Mouse (Mus musculus) layer of hippocampus, postnatal 36 days (tissue): ENCODE measurements around the gene Nat8f5. TPM values are rescaled to one million over a fixed set of nuclear protein-coding genes. Genes with fewer than 3 reads are reported as not detected.
"Not testable (repeated sequence)": the region's sequence is repeated elsewhere in the genome, so short reads cannot be mapped to it uniquely, and the experiment has no call there.

Experiments used
- DNase-seq, 2 experiments: peaks; one replicate each; pipeline ENCODE4 v3.0.0; 2022
- microRNA-seq, 2 experiments: library from miRNA; unstranded; fragments of <30 nt; microRNA quantifications; one replicate each; pipeline ENCODE4 v1.2.0; 2021
- total RNA-seq, 2 experiments: library from RNA; stranded (reverse); gene quantifications; 2 replicates each; pipeline ENCODE4 v1.2.3; 2021

Gene Nat8f5
- total RNA-seq, 2 experiments from 2014 or later: 7.5 to 7.6 TPM

DNA sequence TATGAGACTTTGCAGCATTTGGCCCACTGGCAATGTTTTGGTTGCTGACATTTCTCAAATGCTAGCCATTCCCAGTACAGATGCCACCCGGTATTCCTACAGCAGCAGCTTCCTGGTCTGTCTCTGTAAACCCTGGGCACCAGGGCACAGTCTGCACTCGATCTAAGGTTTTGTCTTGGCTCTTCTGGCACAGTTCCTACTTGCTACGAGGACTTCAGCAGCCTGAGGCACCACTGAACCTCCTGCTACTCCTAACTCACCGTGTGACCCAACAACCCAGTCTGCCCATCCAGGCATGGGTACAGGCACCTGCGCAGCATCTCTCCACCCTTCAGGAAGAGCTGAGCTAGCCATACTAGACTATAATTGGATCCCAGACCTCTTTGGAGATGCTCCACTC lies 15.3 kb upstream of the Nat8f5 start:
- DNase-seq: not testable (repeated sequence)

DNA sequence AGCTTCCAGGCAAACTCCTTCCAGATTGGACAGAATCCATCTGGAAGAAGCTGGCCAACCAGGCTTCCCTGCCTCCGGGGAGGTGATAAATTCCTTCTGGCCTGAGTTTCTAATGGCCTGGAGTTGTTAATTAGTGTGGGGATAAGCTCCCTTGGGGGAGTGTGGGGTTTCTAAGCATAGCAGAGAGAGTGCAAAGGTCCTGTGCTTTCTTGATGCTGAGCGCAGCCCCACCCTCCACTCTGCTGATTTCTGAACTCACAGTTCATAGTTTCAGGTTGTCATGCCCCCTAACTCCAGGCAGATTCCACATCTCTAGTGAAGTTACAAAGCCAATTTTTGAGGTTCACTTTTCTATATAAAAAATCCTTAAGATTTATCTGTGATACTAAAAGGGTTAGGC lies 14.3 kb upstream of the Nat8f5 start:
- DNase-seq: not testable (repeated sequence)

DNA sequence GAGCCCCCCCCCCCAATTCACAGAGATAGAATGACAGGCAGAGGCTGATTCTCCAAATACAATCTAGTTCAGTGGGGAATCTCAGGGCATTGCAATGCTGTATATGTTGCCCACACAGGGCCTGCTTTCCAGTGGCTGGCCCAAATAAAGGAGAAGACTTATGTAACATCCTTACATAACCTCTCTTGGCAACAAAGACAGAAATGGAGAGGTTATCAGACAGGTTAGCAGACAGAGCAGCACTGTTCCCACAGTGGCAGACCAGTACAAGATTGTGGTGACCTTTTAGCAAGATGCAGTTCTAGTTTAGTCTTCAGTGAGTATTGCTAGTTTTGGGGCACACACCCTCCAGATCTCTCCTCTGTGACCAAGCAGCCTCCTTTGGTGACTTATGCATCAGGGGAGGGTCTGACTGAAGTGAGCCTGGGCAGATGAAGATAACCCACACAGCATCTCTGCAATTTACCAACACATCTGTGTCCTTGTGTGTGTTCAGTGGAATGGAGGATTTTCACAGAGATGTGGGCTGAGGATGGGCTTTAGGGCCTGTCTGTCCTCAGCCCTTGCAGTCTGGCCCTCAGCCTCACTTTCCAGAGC lies 13.8 kb upstream of the Nat8f5 start:
- DNase-seq: not testable (repeated sequence)

DNA sequence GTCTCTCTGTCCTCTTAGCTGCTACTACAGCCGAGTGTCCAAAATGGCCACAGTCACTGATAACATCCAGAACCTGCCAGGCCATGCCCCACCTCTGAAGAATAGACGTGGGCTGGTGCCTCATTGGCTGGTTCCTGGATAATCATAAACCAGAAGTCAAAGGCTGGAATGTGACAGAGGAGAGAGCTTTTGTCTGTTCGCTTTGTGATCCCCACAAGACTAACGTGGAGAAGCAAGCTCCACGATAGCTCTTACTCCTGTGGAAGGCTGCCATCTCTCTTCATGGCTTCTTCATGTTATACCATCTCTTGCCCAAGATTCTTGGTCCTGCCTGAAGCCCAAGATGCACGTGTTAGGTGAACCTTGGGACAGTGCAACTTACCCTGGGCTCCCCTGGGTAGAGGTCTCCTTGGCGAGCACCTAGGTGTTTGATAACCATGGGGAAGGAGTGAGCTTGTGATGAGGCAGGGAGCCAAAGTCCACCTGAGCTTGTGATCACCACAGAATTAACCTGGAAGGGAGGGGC lies 11.1 kb upstream of the Nat8f5 start, which contains the start of gene Nat8:
TSS of gene Nat8 (minus strand) at position 287 of the 526 bp plus-strand sequence.
- no peak for DNase-seq

DNA sequence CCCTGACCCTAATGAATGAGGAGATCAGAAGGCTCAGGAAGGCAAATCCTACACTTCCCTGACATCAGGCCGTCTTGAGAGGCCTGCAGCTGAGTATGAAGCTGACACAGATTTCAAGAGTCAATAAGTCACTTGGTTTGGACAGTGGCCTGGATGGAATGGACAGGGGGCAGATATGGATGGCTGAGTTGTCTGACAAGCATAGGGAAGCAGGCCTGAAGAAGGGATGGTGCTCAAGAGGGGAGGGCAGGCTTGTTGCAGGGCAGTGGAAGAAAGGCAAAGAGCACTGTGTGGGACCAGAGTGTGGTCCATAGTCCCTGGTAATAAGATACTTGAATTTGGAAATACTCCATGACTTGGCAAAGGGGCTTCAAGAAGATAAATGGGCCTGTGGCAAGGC lies 8.7 kb upstream of the Nat8f5 start:
- DNase-seq: no peak

DNA sequence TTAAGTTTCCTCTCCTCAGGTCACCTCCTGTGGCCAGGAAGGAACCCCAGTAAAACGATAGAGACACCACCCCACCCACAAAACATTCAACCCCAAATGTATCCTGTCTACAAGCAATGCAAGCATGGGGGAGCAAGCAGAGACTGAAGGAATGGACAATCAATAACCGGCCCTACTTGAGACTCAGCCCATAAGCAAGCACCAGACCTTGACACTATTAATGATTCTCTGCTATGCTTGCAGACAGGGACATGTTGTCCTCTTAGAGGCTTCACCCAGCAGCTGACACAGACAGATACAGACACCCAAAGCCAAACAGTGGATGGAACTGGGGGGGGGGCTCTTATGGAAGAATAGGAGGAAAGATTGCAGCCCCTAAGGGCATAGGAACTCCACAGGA lies 5.1 kb upstream of the Nat8f5 start:
- no peak for DNase-seq

DNA sequence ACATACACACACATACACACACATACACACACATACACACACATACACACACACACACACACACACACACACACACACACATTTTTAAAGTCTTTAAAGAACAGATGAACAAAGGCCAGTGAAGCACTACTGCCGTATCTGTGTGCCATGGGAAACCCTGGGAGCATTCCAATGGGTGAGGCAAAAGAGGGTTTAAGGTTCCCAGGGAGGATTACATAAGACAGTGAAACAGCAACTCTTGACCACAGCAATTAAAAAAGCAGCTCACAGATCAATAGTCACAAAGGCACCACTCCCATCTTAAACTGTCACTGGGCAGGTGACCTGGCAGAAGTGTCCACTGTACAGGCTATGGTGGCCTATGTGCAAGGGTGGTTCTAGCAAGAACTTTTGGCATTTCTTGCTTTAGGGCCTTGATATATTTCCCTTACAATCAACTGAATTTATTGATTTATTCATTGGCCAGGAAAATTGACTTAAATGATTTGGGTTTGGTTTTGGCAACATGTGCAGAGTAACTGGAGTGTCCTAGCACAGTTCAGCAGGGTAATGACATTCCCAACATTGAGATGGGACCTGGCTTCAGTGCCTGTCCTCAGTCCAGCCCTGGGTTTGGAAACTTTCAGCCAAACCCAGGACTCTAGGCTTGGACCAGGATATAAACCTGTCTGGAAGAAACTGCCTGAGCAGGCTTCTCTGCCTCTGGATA lies 2.8 kb upstream of the Nat8f5 start:
- DNase-seq: no peak

DNA sequence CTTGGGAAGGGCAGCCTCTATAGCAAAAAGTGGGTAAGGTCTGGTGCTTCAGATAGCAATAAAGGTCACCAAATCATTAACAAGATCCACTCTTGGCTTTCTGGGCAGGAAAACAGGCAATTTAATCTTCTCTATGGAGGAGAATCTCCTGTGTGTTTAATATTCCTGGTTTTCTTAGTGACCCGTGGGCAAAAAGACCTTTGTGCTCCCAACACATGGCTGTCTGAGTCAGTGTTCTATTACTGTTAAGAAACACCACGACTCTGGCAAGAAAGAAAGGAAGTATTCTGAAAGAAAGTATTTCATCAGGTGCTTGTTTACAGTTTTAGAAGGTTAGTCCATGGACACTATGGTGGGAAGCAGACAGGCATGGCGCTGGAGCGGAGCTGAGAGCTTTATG lies 1.5 kb upstream of the Nat8f5 start:
- DNase-seq: no peak

DNA sequence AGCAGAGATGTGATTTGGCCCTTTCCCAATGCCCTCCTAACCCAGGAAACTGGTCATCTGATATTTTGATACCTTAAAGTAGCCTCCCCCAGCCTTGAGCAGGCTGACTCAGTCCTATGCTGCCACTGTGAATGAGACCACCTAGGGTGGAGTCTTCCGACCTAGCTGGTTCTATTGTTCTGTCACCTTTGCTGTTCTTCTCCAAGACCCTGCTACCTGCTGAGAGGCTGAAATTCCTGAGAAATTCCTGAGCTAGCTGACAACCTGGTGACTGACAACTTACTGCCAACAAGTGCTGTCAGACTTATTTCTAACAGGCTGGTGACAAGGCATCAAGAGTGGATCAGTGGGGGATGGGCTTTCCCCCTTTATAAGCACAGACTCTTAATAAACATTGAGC lies 2.4 kb downstream of the Nat8f5 start:
- DNase-seq: no peak

DNA sequence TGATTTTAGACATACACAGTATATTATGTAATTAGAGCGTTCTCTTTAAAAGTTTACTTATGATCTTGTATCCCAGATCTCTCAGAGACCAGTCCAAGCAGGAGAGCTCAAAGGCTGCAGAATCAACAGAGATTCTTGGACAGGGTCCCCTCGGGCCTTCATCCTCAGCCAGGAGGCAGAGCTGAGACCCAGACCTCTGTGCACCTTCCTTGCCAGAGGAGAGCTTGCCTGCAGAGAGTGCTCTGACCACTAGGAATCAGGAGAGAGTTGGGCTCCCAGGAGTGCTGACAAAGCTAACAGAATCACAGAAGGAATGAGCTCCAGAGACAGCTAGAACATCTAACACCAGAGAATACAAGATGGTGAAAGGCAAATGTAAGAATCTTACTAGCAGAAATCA lies 7.4 kb downstream of the Nat8f5 start:
- DNase-seq: no peak

DNA sequence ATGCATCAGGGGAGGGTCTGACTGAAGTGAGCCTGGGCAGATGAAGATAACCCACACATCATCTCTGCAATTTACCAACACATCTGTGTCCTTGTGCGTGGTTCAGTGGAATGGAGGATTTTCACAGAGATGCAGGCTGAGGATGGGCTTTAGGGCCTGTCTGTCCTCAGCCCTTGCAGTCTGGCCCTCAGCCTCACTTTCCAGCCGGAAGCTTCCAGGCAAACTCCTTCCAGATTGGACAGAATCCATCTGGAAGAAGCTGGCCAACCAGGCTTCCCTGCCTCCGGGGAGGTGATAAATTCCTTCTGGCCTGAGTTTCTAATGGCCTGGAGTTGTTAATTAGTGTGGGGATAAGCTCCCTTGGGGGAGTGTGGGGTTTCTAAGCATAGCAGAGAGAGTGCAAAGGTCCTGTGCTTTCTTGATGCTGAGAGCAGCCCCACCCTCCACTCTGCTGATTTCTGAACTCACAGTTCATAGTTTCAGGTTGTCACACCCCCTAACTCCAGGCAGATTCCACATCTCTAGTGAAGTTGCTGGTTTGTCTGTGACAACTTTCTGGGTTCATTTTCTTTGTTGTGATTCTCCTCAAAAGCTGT lies 9.7 kb downstream of the Nat8f5 start:
- not testable (repeated sequence) for DNase-seq

DNA sequence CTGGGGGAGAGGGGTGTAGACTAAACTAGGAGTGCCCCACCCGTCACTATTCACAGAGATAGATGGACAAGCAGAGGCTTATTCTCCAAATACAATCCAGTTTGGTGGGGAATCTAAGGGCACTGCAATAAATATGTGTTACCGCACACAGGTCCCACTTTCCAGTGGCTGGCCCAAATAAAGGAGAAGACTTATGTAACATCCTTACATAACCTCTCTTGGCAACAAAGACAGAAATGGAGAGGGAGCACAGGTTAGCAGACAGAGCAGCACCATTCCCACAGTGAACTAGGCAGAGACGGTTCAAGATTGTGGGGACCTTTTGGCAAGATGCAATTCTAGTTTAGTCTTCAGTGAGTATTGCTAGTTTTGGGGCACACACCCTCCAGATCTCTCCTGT lies 10.3 kb downstream of the Nat8f5 start:
- DNase-seq: not testable (repeated sequence)

DNA sequence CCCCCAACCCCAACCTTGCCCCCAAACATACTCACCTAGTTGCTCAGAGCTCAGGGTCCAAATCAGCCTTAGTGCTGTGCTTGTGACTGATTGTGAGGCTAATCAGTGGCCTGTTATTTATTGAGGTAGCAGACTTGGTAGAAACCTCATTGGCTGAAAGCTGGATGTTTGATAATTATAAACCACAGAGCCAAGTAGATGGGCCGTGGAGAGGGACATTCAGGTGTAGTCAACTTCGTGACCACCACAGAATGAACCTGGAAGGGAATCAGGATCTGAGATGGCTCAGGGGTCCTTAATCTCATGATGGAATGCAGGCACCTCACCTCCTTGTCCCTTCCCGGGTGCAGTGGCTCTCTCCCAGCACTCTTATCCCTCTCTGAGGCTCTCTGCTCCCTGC lies 11.0 kb downstream of the Nat8f5 start:
- not testable (repeated sequence) for DNase-seq

DNA sequence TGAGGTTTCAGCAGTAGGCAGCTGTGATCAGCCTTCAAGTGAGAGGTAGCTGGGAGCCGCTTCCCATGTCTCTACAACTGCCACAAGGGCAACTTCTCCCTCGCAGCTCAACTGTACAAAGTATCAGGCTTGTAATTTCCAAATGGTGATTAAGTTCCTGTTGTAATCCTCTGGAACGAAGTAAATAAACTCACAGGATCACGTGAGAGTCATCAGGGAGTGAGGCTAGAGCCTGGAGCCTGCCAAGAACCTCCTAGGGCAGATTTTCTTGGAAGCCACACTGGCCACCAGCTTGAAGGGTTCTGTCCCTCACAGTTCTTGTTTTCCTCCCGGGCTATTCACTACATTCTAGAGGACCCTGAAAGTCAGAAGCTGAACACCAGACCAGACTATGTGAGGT lies 17.6 kb downstream of the Nat8f5 start:
- DNase-seq: not testable (repeated sequence)

Small RNA genes within 50 kb of the gene (microRNA-seq; reads per million reads assigned to microRNA genes)
- 0 reads per million in 2 experiments for gene Mir6375

Other genes starting within 250 kb of the Nat8f5 start
- 1 to 10 TPM; 6.9 to 7.8 TPM for gene Alms1, start 233.4 kb downstream of the Nat8f5 start, total RNA-seq
- 1 to 10 TPM; 3.4 to 3.5 TPM for gene Nat8f7, start 107.8 kb downstream of the Nat8f5 start, total RNA-seq
- gene Nat8f3, start 55.2 kb downstream of the Nat8f5 start, total RNA-seq: 1 to 10 TPM; 2.3 to 2.4 TPM
- 1 to 10 TPM; 1.8 to 2.2 TPM for gene Nat8f6, start within 50 bp of the Nat8f5 start, total RNA-seq
- gene Nat8, start 11.1 kb upstream of the Nat8f5 start, total RNA-seq: 1 to 10 TPM; 3.2 to 3.7 TPM
- 1 to 10 TPM; 2.4 to 2.8 TPM for gene Nat8f2, start 48.2 kb upstream of the Nat8f5 start, total RNA-seq
- gene Nat8f4, start 83.9 kb upstream of the Nat8f5 start, total RNA-seq: 1 to 10 TPM; 6.9 to 8.0 TPM
- gene Tprkb, start 90.9 kb upstream of the Nat8f5 start, total RNA-seq: 10 to 100 TPM; 77.8 to 88.5 TPM
- 10 to 100 TPM; 29.1 to 32.0 TPM for gene Nat8f1, start 94.7 kb upstream of the Nat8f5 start, total RNA-seq
- gene Dusp11, start 140.7 kb upstream of the Nat8f5 start, total RNA-seq: 100 to 1,000 TPM in 1 of 2 experiments, 10 to 100 TPM in 1; 87.0 to 106 TPM
- not detected for gene Figla, start 195.2 kb upstream of the Nat8f5 start, total RNA-seq
- 100 to 1,000 TPM; 262 to 287 TPM for gene Add2, start 207.7 kb upstream of the Nat8f5 start, total RNA-seq